Mouse (Mus musculus) hindlimb bud, embryonic 11.5 days (tissue): ENCODE data around the gene Il1f9.
A peak's percentile ranks its signal among the peaks of the same experiment; 100 is the strongest.
"Not testable (repeated sequence)": the region's sequence is repeated elsewhere in the genome, so short reads cannot be mapped to it uniquely, and the experiment has no call there.

Source experiments
- DNase-seq: peaks from one replicate; pipeline ENCODE4 v3.0.0-alpha.2; 2012; ENCODE audit warnings: low read depth, low spot score; ENCODE audit errors: extremely low spot score

The Il1f9 gene

DNA sequence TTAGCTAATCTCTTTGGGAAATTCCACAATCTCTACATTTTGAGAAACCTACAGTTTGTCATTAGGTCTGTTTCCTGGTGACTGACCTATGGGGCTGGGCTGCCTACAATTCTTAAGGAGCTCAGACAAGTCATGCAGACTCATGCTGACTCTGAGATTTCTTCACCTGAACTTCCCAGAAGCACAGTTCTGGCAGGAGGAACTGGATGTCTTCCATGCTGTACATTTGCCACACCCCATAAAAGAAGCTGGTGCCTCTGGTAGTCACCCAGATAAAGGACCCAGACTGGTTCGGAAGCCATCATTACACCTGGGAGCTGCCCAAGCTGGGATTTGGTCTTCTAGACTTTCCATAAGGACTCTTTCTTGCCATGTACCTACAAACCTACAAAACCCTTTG lies at the start of gene Il1f9:
Gene Il1f9, plus strand, starts transcription at position 301 of the 400 bp plus-strand sequence.
- DNase-seq = no peak

- DNase-seq = no peak
These were observed 33.4 kb upstream of the Il1f9 start, which contains the start of gene Il1f8 for GRCm38 (mm10) chr2:24152861-24153260. Gene Il1f8, plus strand, starts transcription at chr2:24153161.

- peak; percentile 12 for DNase-seq
These were observed 4.5 kb upstream of the Il1f9 start for GRCm38 (mm10) chr2:24181683-24182331.

- not testable (repeated sequence) for DNase-seq
These were observed 3.7 kb upstream of the Il1f9 start for GRCm38 (mm10) chr2:24182423-24183147.

DNA sequence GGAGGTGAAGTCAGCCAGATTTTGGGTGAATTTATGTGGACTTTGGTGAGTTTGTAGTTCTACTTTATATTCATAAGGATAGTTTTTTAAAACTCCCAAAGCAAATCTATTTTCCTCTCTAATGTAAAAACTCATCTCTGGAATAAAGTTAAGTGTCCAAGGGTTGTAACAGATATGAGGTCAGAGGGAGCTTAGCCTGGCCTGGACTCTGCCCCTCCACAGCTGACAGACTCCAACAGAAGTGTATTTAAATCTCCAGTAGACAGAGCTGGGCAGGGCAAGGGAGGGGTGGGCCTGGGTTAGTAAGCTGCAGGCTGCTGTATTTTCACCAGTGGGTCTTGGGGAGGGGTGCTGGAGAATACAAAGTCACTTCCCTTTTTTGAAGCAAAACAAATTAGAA lies 2.2 kb upstream of the Il1f9 start:
- DNase-seq = not testable (repeated sequence)

DNA sequence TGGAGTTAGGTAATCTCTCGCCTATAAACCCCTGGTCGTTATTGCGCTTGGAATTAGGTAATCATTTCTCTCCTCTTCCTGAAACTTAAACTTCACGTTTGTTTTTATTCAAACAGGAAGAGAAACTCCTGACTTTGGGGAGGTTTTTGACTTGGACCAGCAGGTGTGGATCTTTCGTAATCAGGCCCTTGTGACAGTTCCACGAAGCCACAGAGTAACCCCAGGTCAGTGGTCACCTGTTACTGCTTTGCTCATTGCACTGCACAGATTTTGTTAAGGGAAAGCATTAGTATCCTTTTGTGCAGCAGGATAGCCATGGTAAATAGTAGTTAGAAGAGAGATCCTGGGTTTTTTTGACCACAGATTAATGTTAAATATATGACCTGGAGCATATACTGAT lies 1.3 kb downstream of the Il1f9 start:
- DNase-seq = no peak

DNA sequence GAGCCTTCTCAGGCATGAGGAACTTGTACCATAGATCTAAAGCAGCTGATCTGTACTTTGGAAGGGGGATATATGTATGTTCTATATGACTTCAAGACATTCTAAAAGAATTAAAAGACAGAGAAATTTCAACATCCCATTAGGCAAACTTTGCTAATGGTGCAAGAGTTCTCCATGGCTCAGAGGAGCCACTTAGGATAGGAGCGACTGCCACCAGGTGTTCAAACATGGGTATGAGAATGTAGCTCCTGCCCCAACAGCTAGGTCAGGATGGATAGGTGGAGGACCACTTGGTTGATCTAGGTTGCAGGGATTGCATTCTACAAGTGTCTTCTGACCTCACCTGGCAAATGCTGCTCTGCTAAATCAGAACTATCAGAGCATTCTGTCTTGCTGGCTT lies 1.9 kb downstream of the Il1f9 start:
- no peak for DNase-seq

- no peak for DNase-seq
These were observed 28.8 kb downstream of the Il1f9 start, which contains the start of gene Il1f6 for GRCm38 (mm10) chr2:24215118-24215517. Gene Il1f6, plus strand, starts transcription at chr2:24215418.

DNA sequence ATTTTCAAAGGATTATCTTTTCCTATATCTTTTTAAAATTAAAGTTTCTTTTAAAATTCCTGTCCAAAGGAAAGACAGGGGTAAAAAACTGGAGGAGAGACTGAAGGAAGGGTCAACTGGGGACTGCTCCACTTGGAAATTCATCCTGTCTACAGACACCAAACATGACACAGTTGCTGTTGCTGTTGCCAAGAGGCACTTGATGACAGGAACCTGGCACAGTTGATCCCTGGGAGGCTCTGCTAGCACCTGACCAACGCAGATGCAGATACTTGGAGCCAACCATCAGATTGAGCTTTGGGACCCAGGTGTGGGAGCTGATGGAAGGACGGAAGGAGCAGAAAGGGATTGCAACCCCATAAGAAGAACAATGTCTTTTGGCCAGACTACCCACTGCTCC lies 40.9 kb downstream of the Il1f9 start:
- DNase-seq = no peak
